Mouse (Mus musculus): Measurements from ENCODE around the gene Xpc.

DNA sequence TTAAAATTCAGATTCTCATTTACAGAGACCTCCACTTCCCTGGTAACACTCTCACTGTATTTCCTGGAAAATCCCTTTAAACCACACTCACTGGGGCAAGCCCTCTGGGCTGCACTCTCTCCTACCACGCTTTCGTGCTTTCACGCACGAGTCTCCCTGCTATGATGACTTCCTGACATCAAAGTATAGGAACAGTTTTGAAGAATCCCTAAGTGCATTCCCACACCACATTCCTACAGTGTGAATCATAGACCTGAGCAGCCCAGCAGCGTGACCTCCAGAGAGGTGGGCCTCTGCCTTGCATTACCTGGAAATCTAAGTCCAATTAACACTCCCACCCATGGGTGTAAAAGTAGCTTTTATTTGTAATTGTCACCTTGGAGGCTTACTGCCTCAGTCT, 61.1 kb downstream of the Xpc start:
- TF ChIP-seq CTCF (IDR thresholded peaks at IDR 0.05; ENCODE audit: extremely low read depth, insufficient read length, insufficient replicate concordance, low read depth, low read length) (no peak), POLR2A (IDR thresholded peaks at IDR 0.05; ENCODE audit: low read depth, low read length) (no peak)

Measured in small intestine, adult 2 months (tissue).